Mouse (Mus musculus): ENCODE results near the gene Mrgbp.

- TF ChIP-seq CTCF (IDR thresholded peaks at IDR 0.05; ENCODE audit: low read depth, low read length) (peak; percentile 22; the same call in 1 of the 2 replicates), POLR2A (IDR thresholded peaks at IDR 0.05; ENCODE audit: extremely low read depth, insufficient read depth, low read length) (peak; percentile 59; the same call in 1 of the 2 replicates)
Observed at GRCm38 (mm10) chr2:180589123-180589831, 8.2 kb downstream of the Mrgbp start, which contains the start of gene Ogfr.
